Mouse (Mus musculus) kidney, adult 2 months (tissue): ENCODE data around the gene Pxylp1.

Source experiments
- CTCF ChIP-seq: fragments of 200-500 bp; conservative IDR thresholded peaks from 2 replicates; pipeline ENCODE4 v1.5.1; 2011; ENCODE audit warnings: low read depth, mild to moderate bottlenecking, control low read depth, low read length, moderate library complexity, mixed read lengths; ENCODE audit not compliant: insufficient read depth, insufficient read length
- POLR2A ChIP-seq: fragments of 200-500 bp; IDR thresholded peaks from one replicate; pipeline ENCODE4 v1.6.1; 2011; ENCODE audit warnings: low read depth, low read length, control low read depth

DNA sequence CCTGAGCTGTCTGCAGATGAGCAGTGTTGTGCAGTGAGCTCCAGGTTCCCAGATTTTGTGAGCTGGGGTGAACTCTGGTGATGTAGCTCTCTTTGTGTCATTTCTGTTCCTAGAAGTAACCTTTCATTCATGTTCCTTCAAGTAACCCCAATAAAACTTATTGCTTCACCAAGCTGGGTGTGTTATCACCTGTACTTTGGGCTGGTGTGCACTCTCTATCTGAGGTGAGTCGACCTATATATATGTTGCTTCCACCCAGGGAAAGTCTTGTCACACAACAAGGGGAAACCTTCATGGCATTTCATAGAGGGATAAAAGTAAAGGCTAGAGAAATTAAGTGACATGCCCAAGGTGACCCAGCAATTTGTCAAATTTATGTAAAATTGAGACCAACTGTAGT, 17.0 kb upstream of the Pxylp1 start:
- TF ChIP-seq CTCF (no peak), POLR2A (no peak)
